Mouse (Mus musculus): Measurements from ENCODE around the gene Angel2.

Angel2 gene

GRCm38 (mm10) chr1:190930181-190930580 lies 5.3 kb downstream of the Angel2 start:
- DNase-seq: no peak

DNA sequence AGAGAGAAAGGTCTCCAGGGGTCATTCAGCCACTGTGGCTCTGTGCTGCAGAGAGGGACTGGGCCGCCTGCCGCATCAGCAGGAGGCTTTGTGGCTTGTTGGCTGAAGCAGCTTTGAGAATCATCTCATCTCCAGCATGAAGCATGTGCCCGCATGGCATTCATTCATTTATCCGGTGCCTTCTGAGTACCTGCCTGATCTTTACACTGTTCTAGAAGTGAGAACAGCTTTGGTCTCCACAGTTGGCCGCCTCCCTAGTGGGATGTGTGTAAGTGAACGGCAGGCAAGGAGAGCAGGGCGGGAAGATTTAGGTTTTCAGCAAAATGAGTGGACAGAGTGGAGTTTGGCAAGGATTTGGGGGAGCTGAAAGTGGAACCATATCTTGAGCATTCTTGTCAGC lies 14.9 kb downstream of the Angel2 start:
- DNase-seq: no peak

- peak; percentile 76 for DNase-seq
Observed at GRCm38 (mm10) chr1:190944109-190944760, 19.3 kb downstream of the Angel2 start.

GRCm38 (mm10) chr1:190947986-190948385 lies 23.1 kb downstream of the Angel2 start:
- no peak for DNase-seq

DNA sequence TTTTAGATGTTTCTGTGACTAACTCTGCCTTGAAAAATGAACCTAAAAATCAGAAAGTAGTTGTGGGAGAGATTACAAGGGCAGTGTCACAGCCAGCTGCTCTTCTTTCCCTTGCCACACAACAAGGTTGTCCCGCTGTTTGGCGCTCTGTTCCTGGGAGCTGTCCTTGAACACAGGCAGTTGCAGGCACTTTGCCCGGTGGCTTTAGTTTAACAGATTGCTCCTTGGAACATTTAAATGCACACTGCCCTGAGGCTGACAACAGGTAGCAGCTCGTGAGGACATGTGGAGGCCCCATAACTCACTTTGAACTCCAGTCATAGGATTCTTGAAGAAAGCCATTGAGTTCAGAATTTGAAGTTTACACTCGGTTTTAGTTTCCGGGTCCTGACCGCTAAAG lies 23.5 kb downstream of the Angel2 start:
- DNase-seq: no peak

DNA sequence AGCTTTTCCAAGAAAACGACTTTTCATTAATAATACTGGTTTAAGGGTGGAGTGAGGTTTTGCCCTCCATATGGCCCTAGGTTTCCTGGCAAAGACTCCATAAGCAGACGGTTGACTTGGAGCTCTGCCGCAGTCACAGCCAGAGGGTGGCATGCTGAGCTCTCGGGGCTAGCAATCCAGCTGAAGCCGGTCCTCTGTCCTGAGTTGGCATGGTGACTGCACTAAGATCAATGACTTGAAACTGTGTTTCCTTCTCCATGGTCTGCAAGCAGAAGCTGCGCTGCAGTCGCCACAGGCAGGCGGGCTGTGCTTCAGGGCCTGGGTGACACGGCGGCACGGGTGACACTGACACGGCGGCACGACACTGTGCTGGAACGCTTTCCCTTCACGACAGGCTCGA lies 23.9 kb downstream of the Angel2 start:
- no peak for DNase-seq

DNA sequence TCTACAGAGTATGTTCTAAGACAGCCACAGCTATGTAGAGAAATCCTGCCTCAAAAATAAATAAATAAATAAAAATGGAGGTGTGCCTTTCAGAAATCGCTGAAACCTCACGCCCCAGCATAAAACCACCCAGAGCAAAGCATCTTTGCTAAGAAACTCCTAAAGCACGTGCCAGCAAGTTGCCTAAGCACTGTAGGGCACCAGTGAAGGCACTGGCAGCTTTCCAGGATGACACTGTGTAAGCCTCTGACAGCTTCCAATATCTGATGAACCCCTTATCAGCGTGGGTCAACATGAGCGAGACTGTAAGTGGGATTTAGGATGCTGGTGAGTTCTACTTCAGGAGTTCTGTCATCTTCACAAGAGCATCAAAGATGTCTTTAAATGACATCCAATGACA lies 26.1 kb downstream of the Angel2 start:
- DNase-seq: no peak

- DNase-seq: no peak
Observed at GRCm38 (mm10) chr1:190953009-190953408, 28.1 kb downstream of the Angel2 start.

DNA sequence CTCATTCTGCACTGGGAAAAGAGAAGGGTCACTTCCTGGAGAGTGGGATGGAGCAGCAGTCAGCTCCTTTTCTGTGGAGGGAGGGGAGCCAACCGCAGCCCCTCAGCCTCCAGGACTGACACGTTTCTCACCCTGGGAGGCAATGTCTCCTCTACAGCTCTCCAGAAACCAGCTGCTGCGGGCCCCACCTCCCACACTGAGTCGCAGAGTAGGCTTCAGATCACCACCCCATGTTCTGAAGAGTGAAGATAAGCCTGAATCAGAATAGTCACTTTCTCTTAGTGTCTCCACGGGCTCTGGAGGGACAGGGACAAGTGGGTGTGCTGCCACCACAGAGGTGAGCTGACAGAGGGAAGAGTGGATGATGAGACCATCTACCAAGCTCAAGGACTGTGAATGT lies 33.9 kb downstream of the Angel2 start:
- DNase-seq: no peak

- no peak for DNase-seq
Observed at GRCm38 (mm10) chr1:190962760-190963159, 37.8 kb downstream of the Angel2 start.

- DNase-seq: no peak
Observed at GRCm38 (mm10) chr1:190964992-190965780, 40.3 kb downstream of the Angel2 start.

DNA sequence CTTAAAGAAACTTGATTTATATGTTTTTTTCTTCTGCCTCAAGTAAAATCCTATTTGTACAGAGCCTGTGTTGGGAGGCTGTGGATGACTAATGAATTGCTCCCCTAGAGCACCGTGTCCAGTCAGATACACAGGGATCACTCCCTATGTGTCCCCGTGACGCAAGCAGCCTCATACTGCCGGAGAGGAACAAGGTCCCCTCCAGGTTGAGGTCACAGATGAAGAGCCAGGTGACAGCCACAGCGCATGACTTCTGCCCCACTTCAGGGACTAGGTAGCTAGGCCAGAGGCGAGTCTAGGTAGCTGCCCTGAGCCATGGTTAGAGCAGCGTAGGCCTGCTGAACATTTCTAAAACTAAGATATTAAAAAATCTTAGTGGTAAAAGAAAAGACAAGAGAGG lies 43.1 kb downstream of the Angel2 start:
- no peak for DNase-seq

GRCm38 (mm10) chr1:190971708-190972610 lies 47.0 kb downstream of the Angel2 start:
- DNase-seq: no peak

DNA sequence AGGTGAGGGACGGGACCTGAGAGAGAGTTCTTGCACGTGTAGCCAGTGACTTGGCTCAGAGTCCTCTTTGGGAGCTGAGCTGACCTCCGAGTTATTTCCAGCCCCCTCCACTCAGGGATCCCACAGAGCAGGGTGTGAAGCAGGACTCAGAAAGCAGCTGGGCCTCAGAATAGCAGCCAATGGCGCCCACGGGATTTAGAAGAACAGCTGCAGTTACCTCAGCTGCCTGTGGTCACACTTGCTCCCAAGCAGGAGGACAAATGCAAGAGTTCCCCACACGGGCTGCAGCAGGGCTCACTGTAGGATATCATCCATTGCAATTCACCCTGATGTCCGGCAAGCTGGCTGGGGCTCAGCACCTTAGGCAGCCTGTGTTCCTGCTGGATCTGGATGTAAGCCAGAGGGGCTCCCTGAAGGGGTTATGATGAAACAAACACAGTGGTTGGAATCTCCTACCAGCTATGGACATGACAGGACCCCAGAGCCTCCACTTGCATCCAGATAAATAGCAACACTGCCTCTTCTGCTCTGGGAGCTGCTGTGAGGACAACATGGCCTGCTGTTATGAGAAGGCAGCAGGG lies 47.8 kb downstream of the Angel2 start:
- DNase-seq: no peak

GRCm38 (mm10) chr1:190974191-190974590 lies 49.3 kb downstream of the Angel2 start:
- no peak for DNase-seq

GRCm38 (mm10) chr1:190974833-190975232 lies 49.9 kb downstream of the Angel2 start:
- DNase-seq: no peak

- DNase-seq: no peak
Observed at GRCm38 (mm10) chr1:190976887-190977573, 52.1 kb downstream of the Angel2 start.

DNA sequence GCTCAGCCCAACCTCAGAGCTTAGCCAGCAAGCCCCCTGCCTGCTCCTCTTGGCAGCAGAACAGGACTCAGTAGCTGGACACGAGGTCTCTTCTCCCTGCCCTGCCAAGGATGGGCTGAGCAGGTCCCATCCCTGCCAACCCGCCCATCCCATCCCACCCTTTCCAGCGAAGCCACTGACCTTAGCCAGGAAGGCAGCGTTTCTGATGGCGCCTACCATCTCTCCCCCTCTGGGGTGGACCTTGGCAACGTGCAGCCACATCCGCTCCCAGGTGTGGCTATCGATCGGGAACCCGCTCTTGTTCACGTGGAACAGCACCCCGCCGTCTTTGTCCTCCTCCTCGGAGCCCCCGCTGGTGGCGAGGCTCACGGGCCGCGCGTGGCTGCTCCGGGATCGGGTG lies 53.1 kb downstream of the Angel2 start:
- no peak for DNase-seq

GRCm38 (mm10) chr1:190978511-190979073 lies 53.7 kb downstream of the Angel2 start:
- peak; percentile 50 for DNase-seq

GRCm38 (mm10) chr1:190979100-190979563 lies 54.2 kb downstream of the Angel2 start, which contains the start of gene Vash2:
Gene Vash2 (minus strand): TSS chr1:190979296.
- DNase-seq: peak; percentile 37

DNA sequence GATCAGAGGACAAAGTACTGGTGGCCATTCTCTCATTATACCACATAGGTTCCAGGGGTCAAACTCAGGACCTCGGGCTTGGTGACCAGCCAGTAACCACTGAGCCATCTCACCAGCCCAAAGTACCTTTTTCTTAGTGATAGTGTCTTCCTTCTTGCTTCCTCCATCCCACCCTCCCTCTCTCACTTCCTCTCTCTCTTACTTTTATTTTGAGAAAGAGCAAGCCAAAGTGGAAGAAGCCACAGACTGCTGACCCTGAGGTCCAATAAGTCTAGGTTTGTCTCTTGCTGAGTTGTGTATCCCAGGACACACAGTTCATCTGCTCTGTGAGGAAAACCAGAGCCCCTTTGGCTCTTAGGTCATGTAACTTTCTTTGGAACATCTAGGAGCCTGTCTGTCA lies 55.6 kb downstream of the Angel2 start:
- DNase-seq: no peak

DNA sequence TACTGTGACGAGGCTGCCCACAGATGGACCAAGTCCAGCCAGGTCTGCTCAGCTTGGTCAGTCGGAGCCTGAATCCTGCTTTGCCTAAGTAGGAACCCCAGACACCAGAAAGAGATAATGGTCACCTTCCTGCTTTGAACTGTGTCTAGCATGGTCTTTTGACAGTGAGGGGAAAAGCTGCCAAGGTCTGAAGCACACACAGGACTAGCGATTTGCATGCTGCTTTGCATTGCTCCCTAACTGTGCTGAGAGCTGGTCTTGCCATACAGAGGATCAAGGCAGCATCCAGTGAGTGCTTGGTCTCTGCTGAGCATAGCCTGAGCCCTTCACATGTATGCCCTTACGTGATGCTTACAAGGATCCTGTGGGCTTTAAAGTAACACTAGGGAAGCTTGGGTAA lies 56.5 kb downstream of the Angel2 start:
- DNase-seq: no peak

Measured in thymus, postnatal 4 days (tissue).